Comparison of ENCODE assay signal across 8 mouse cellular contexts in the genomic region with DNA sequence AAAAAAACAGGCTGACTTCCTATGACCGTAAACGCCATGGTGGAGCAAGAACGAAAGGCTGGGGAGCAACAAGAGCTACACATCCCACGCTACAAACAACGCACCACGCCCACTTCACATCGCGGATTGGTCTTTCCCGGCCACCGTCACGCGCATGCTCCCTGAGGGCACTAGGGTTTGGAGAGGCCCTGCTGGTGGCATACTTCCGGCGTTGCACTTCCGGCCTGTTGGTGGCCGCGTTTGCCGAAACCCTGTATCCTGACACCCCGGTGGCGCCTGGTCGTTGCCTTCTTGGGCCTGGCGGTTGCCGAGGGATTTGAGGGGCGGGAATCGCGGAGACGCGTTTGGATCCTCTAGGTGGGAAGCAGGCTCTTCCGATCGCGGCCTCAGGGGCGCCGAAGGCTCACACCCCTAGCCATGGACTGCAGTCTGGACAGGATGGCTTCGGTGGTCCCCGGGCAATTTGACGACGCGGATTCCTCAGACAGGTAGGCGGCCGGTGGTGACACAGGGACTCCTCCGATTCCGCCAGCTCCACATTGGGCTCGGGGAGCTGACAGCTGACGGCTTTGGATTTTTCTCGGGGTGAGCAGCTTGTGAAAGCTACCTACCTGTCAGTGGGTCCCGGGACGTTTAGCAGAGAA. TPM values are rescaled to one million over a fixed set of nuclear protein-coding genes. Genes with fewer than 3 reads are reported as not detected.
DNase-seq lines count a peak whose midpoint lies in the region; ATAC-seq and TF ChIP-seq lines count a peak whose summit lies in the region.

A gene (minus strand): TSS at position 26 of the 644 bp plus-strand sequence.

- H3K36me3 ChIP-seq in heart, embryonic 12.5 days: peaks cover 24% of the 10 kb centered on the region
- peaks cover 11% of the 10 kb centered on the region; the same call in 1 of the 2 replicates for H3K36me3 ChIP-seq in kidney, postnatal 0 days (ENCODE audit: insufficient read depth, low read length)
- peaks cover 11% of the 10 kb centered on the region for H3K36me3 ChIP-seq in liver, embryonic 11.5 days (ENCODE audit: control insufficient read depth, insufficient read depth, low read length)
- peaks cover 12% of the 10 kb centered on the region for H3K36me3 ChIP-seq in stomach, embryonic 14.5 days (ENCODE audit: control insufficient read depth, insufficient read depth, low read length)

- under 1% methylated on average over 47 of the region's 47 CpGs for WGBS in heart, embryonic 12.5 days
- WGBS in kidney, postnatal 0 days: under 1% methylated on average over 47 of the region's 47 CpGs
- under 1% methylated on average over 47 of the region's 47 CpGs for WGBS in liver, embryonic 11.5 days
- WGBS in stomach, embryonic 14.5 days: under 1% methylated on average over 47 of the region's 47 CpGs

- peaks cover 22% of the 10 kb centered on the region for H3K4me1 ChIP-seq in heart, embryonic 12.5 days (replicated peaks)
- peaks cover 12% of the 10 kb centered on the region; the same call in 1 of the 2 replicates for H3K4me1 ChIP-seq in kidney, postnatal 0 days (replicated peaks; ENCODE audit: insufficient read depth, low read length)
- peaks cover 6% of the 10 kb centered on the region; the same call in 1 of the 2 replicates for H3K4me1 ChIP-seq in liver, embryonic 11.5 days (replicated peaks; ENCODE audit: control insufficient read depth, insufficient read depth, low read length)
- peaks cover 10% of the 10 kb centered on the region; the same call in 1 of the 2 replicates for H3K4me1 ChIP-seq in stomach, embryonic 14.5 days (ENCODE audit: control insufficient read depth, insufficient read depth, low read length)

- ATAC-seq in erythroid progenitor cell, adult 5-6 weeks (replicated peaks; ENCODE audit: low FRiP score, poor library complexity, severe bottlenecking): peak; percentile 95
- ATAC-seq in heart, embryonic 12.5 days (ENCODE audit: insufficient number of reproducible peaks, low FRiP score): peak; percentile 94
- peak; percentile 92 for ATAC-seq in kidney, postnatal 0 days (replicated peaks; ENCODE audit: low FRiP score, low read depth)
- peak; percentile 93 for ATAC-seq in liver, embryonic 11.5 days (replicated peaks; ENCODE audit: low FRiP score)
- ATAC-seq in stomach, embryonic 14.5 days (ENCODE audit: insufficient number of reproducible peaks, insufficient read depth, low FRiP score, low read depth): peak; percentile 95

- peak within 1 kb of the TSS; percentile 88 for H3K9ac ChIP-seq in heart, embryonic 12.5 days
- peak within 1 kb of the TSS; percentile 74 for H3K9ac ChIP-seq in kidney, postnatal 0 days (ENCODE audit: low read depth, low read length)
- H3K9ac ChIP-seq in liver, embryonic 11.5 days (ENCODE audit: low read depth, low read length): peak within 1 kb of the TSS; percentile 87
- peak within 1 kb of the TSS; percentile 87 for H3K9ac ChIP-seq in stomach, embryonic 14.5 days (replicated peaks; ENCODE audit: low read depth, low read length)

- peak; percentile 97 for DNase-seq in CD4-positive helper T cell, adult 2 months (ENCODE audit: low read depth, low spot score)
- DNase-seq in brain, embryonic 18.5 days (ENCODE audit: low read depth, low spot score): peak; percentile 93
- peak; percentile 98 for DNase-seq in kidney, postnatal 0 days (ENCODE audit: low spot score)
- DNase-seq in liver, embryonic 11.5 days (ENCODE audit: low spot score): peak; percentile 98
- peak; percentile 98 for DNase-seq in naive thymus-derived CD4-positive, alpha-beta T cell, adult 2 months (ENCODE audit: low read depth)

- no peaks in the 10 kb centered on the region for H3K9me3 ChIP-seq in heart, embryonic 12.5 days (replicated peaks)
- H3K9me3 ChIP-seq in kidney, postnatal 0 days (replicated peaks; ENCODE audit: low read length): no peaks in the 10 kb centered on the region
- H3K9me3 ChIP-seq in liver, embryonic 11.5 days (ENCODE audit: control insufficient read depth, low read length): no peaks in the 10 kb centered on the region
- H3K9me3 ChIP-seq in stomach, embryonic 14.5 days (ENCODE audit: control insufficient read depth, low read depth, low read length): no peaks in the 10 kb centered on the region

- peak; percentile 39 for TF ChIP-seq CTCF in kidney, postnatal 0 days (IDR thresholded peaks at IDR 0.05; ENCODE audit: low read depth)

- H3K4me3 ChIP-seq in heart, embryonic 12.5 days: peak within 1 kb of the TSS; percentile 70
- peak within 1 kb of the TSS; percentile 69 for H3K4me3 ChIP-seq in kidney, postnatal 0 days (replicated peaks; ENCODE audit: low read depth, low read length)
- H3K4me3 ChIP-seq in liver, embryonic 11.5 days (ENCODE audit: low read depth, low read length): peak within 1 kb of the TSS; percentile 86
- peak within 1 kb of the TSS; percentile 85 for H3K4me3 ChIP-seq in stomach, embryonic 14.5 days (ENCODE audit: low read depth, low read length)

- peak within 1 kb of the TSS; percentile 61; the same call in 1 of the 2 replicates for H3K27ac ChIP-seq in heart, embryonic 12.5 days (ENCODE audit: poor library complexity, severe bottlenecking)
- H3K27ac ChIP-seq in kidney, postnatal 0 days: peak within 1 kb of the TSS; percentile 84
- peak within 1 kb of the TSS; percentile 68; the same call in 1 of the 2 replicates for H3K27ac ChIP-seq in liver, embryonic 11.5 days (ENCODE audit: low read depth, low read length)
- H3K27ac ChIP-seq in stomach, embryonic 14.5 days (ENCODE audit: low read length): peak within 1 kb of the TSS; percentile 68; the same call in 1 of the 2 replicates

- no peaks in the 10 kb centered on the region for H3K27me3 ChIP-seq in heart, embryonic 12.5 days (replicated peaks)
- H3K27me3 ChIP-seq in kidney, postnatal 0 days (ENCODE audit: insufficient read depth, low read length): no peaks in the 10 kb centered on the region
- no peaks in the 10 kb centered on the region for H3K27me3 ChIP-seq in liver, embryonic 11.5 days (replicated peaks; ENCODE audit: control insufficient read depth, insufficient read depth, low read length)
- H3K27me3 ChIP-seq in stomach, embryonic 14.5 days (ENCODE audit: control insufficient read depth, insufficient read depth, low read length): no peaks in the 10 kb centered on the region

- peak within 1 kb of the TSS; percentile 92 for H3K4me2 ChIP-seq in heart, embryonic 12.5 days
- peak within 1 kb of the TSS; percentile 89 for H3K4me2 ChIP-seq in kidney, postnatal 0 days (ENCODE audit: low read length)
- H3K4me2 ChIP-seq in liver, embryonic 11.5 days: peak within 1 kb of the TSS; percentile 92
- peak within 1 kb of the TSS; percentile 95 for H3K4me2 ChIP-seq in stomach, embryonic 14.5 days (replicated peaks; ENCODE audit: low read depth, low read length)

RNA-seq across cellular contexts. Expression of the gene that starts here (rescaled TPM):
- total RNA-seq in erythroid progenitor cell, adult 5-6 weeks (2015; ENCODE audit: low replicate concordance): not detected in 2 replicates
- total RNA-seq in erythroid progenitor cell, adult 5-6 weeks (2017; ENCODE audit: low replicate concordance): 1.5 TPM in 1 of 2 replicates, not detected in the other
- 1.3 TPM in 2 replicates for polyA plus RNA-seq in heart, embryonic 12.5 days (2016; fragmentation: Nextera tagmentation; extraction: Ambion mirVana)
- 2.0 and 2.1 TPM in 2 replicates for polyA plus RNA-seq in kidney, postnatal 0 days (2015; fragmentation: Nextera tagmentation; extraction: Ambion mirVana)
- polyA plus RNA-seq in liver, embryonic 11.5 days (2014; fragmentation: Nextera tagmentation; extraction: Ambion mirVana): 0.96 and 0.97 TPM in 2 replicates
- polyA plus RNA-seq in stomach, embryonic 14.5 days (2014; fragmentation: Nextera tagmentation; extraction: Ambion mirVana): 1.1 and 1.5 TPM in 2 replicates

Comparison
In these comparisons a context has a peak if more than half of its experiments do, and no peak if none do; other contexts are left out.
1. Peak in every context shown above with its lines: DNase-seq, ATAC-seq, H3K4me3 ChIP-seq and H3K27ac ChIP-seq.
2. Peak in DNase-seq, ATAC-seq, H3K4me3 ChIP-seq, H3K27ac ChIP-seq, H3K9ac ChIP-seq and H3K4me2 ChIP-seq in liver, embryonic 11.5 days; RNA of the gene not detected or under 1 TPM.